Mouse (Mus musculus): Measurements from ENCODE around the gene Soga1.

GRCm38 (mm10) chr2:157052448-157052847, 26.6 kb downstream of the Soga1 start:
- TF ChIP-seq CTCF (IDR thresholded peaks at IDR 0.05; ENCODE audit: borderline replicate concordance, extremely low read depth, insufficient read depth, insufficient read length) = no peak
- no peak for TF ChIP-seq POLR2A (IDR thresholded peaks at IDR 0.05; ENCODE audit: borderline replicate concordance, extremely low read depth, insufficient read depth, insufficient read length, poor library complexity, severe bottlenecking)
